Comparison of ENCODE assay signal across 7 mouse cellular contexts in genomic region chr19:42430981-42431380, GRCm38 (mm10). TPM values are rescaled to one million over a fixed set of nuclear protein-coding genes. Genes with fewer than 3 reads are reported as not detected.
DNase-seq lines count a peak whose midpoint lies in the region; ATAC-seq and TF ChIP-seq lines count a peak whose summit lies in the region.

No protein-coding gene starts in this region.

- H3K4me2 ChIP-seq in lung, embryonic 14.5 days, result peak overlapping the region; percentile 82
- peak overlapping the region; percentile 83 for H3K4me2 ChIP-seq in forebrain, embryonic 11.5 days (ENCODE audit: low read depth, low read length, severe bottlenecking)

- H3K4me3 ChIP-seq in lung, embryonic 14.5 days (ENCODE audit: low read depth, low read length), result peak overlapping the region; percentile 49
- peak overlapping the region; percentile 65 for H3K4me3 ChIP-seq in forebrain, embryonic 11.5 days (ENCODE audit: low read depth, low read length)

- H3K27me3 ChIP-seq in lung, embryonic 14.5 days (ENCODE audit: insufficient read depth, low read length), result peaks cover 61% of the 10 kb centered on the region
- peaks cover 38% of the 10 kb centered on the region for H3K27me3 ChIP-seq in forebrain, embryonic 11.5 days (ENCODE audit: control insufficient read depth, insufficient read depth, low read length)

- peak; percentile 3 for DNase-seq in lung, embryonic 14.5 days
- DNase-seq in lung, postnatal 14 days, result no peak
- peak; percentile 65 for DNase-seq in forebrain, embryonic 11.5 days (ENCODE audit: low spot score)
- peak; percentile 55 for DNase-seq in left cerebral cortex, postnatal 4 days
- peak; percentile 63 for DNase-seq in right cerebral cortex, postnatal 14 days
- DNase-seq in spleen, postnatal 4 days (ENCODE audit: low spot score in 2 of 2), result no peak
- DNase-seq in kidney, adult 11 months, result no peak

- peak; percentile 21; the same call in 1 of the 2 replicates for ATAC-seq in lung, embryonic 14.5 days (ENCODE audit: insufficient read depth)
- ATAC-seq in forebrain, embryonic 11.5 days (replicated peaks; ENCODE audit: low FRiP score), result peak; percentile 6; the same call in 1 of the 2 replicates

- no peak overlapping the region for H3K27ac ChIP-seq in lung, embryonic 14.5 days (ENCODE audit: low read depth)
- H3K27ac ChIP-seq in forebrain, embryonic 11.5 days (ENCODE audit: low read depth, low read length), result no peak overlapping the region

- no peaks in the 10 kb centered on the region for H3K36me3 ChIP-seq in lung, embryonic 14.5 days (ENCODE audit: insufficient read depth)
- H3K36me3 ChIP-seq in forebrain, embryonic 11.5 days (ENCODE audit: control insufficient read depth, insufficient read depth, low read length), result no peaks in the 10 kb centered on the region

- TF ChIP-seq CTCF in lung, embryonic 14.5 days (IDR thresholded peaks at IDR 0.05; ENCODE audit: low read depth), result no peak

- H3K9ac ChIP-seq in lung, embryonic 14.5 days, result no peak overlapping the region
- H3K9ac ChIP-seq in forebrain, embryonic 11.5 days (ENCODE audit: low read length), result peak overlapping the region; percentile 73

- WGBS in lung, embryonic 14.5 days, result 3% methylated on average over 19 of the region's 19 CpGs
- 3% methylated on average over 19 of the region's 19 CpGs for WGBS in forebrain, embryonic 11.5 days

- H3K9me3 ChIP-seq in lung, embryonic 14.5 days (ENCODE audit: low read depth, low read length), result no peaks in the 10 kb centered on the region
- no peaks in the 10 kb centered on the region for H3K9me3 ChIP-seq in forebrain, embryonic 11.5 days (ENCODE audit: control insufficient read depth, low read length)

- H3K4me1 ChIP-seq in lung, embryonic 14.5 days (ENCODE audit: insufficient read depth), result no peaks in the 10 kb centered on the region
- H3K4me1 ChIP-seq in forebrain, embryonic 11.5 days (replicated peaks; ENCODE audit: control insufficient read depth, insufficient read depth, low read length), result peaks cover 7% of the 10 kb centered on the region

- intact Hi-C loops in left cerebral cortex, postnatal 4 days (cut with DNase I), result loop anchor here (5.0 kb wide), 1 partner anchor 114 kb away; no protein-coding TSS in a partner anchor

RNA-seq across cellular contexts. Expression of gene Crtac1, which starts 0.6 kb away (rescaled TPM):
- 0.72 and 0.97 TPM in 2 replicates for polyA plus RNA-seq in lung, embryonic 14.5 days (2014; fragmentation: Nextera tagmentation; extraction: Ambion mirVana)
- polyA plus RNA-seq in forebrain, embryonic 11.5 days (2014; fragmentation: Nextera tagmentation; extraction: Ambion mirVana), result 3.2 and 4.0 TPM in 2 replicates
- total RNA-seq in left cerebral cortex, postnatal 4 days (2021), result 10 to 100 TPM; 40.9 to 53.3 TPM

Comparison
In these comparisons a context has a peak if more than half of its experiments do, and no peak if none do; other contexts are left out.
1. DNase-seq: peak in lung, embryonic 14.5 days (single experiment), forebrain, embryonic 11.5 days (single experiment), left cerebral cortex, postnatal 4 days (single experiment) and right cerebral cortex, postnatal 14 days (single experiment); none in lung, postnatal 14 days (single experiment), spleen, postnatal 4 days (0 of 2) and kidney, adult 11 months (single experiment).